Mouse (Mus musculus) liver, embryonic 14.5 days (tissue): ENCODE results near the gene Olfr1499. TPM values are rescaled to one million over a fixed set of nuclear protein-coding genes. Genes with fewer than 3 reads are reported as not detected.
"Not testable (repeated sequence)": the region's sequence is repeated elsewhere in the genome, so short reads cannot be mapped to it uniquely, and the experiment has no call there.

Source experiments
- ATAC-seq: fragments of 200-750 bp; cut with Nextera tagmentation; 2 replicates; pipeline ENCODE4 v1.8.0; 2017; ENCODE audit warnings: moderate number of reproducible peaks, mild to moderate bottlenecking, moderate library complexity; ENCODE audit not compliant: insufficient read depth
- DNase-seq, 3 experiments: peaks; one replicate each; pipeline ENCODE4 v3.0.0-alpha.2; 2012 to 2013; ENCODE audit warnings: low read depth in 3 of 3, low spot score in 3 of 3
- H3K27ac ChIP-seq: fragments of 300-500 bp; sonication (generic); 2 replicates; pipeline ENCODE4 v1.5.1; 2014; ENCODE audit warnings: moderate library complexity, mild to moderate bottlenecking, control low read depth, inconsistent platforms
- H3K27me3 ChIP-seq: fragments of 300-500 bp; sonication (generic); 2 replicates; pipeline ENCODE4 v1.6.1; 2014; ENCODE audit warnings: mild to moderate bottlenecking, low read length, moderate library complexity; ENCODE audit not compliant: control insufficient read depth, insufficient read depth
- H3K36me3 ChIP-seq: fragments of 300-500 bp; sonication (generic); replicated peaks from 2 replicates; pipeline ENCODE4 v1.6.1; 2014; ENCODE audit warnings: low read depth; ENCODE audit not compliant: control insufficient read depth, insufficient read depth
- H3K4me1 ChIP-seq, 2 experiments: fragments of 200-500 bp in 1 of 2; fragments of 300-500 bp in 1 of 2; sonication (generic) in 1 of 2; replicated peaks; 2 replicates each; pipeline ENCODE4 v1.6.1; 2012 to 2014; ENCODE audit warnings: antibody characterized with exemption in 1 of 2, inconsistent platforms in 1 of 2, low read length in 1 of 2; ENCODE audit not compliant: control insufficient read depth in 2 of 2, insufficient read depth in 2 of 2
- H3K4me2 ChIP-seq: fragments of 300-500 bp; sonication (generic); 2 replicates; pipeline ENCODE4 v1.6.1; 2014; ENCODE audit warnings: low read depth, mild to moderate bottlenecking, control low read depth, moderate library complexity
- H3K4me3 ChIP-seq, 2 experiments: fragments of 200-500 bp in 1 of 2; fragments of 300-500 bp in 1 of 2; sonication (generic) in 1 of 2; 2 replicates each; pipeline ENCODE4 v1.5.1; 2012 to 2014; ENCODE audit warnings: low read depth in 2 of 2, low read length in 2 of 2, mild to moderate bottlenecking in 2 of 2, control low read depth in 1 of 2, inconsistent platforms in 1 of 2, moderate library complexity in 1 of 2; ENCODE audit not compliant: insufficient read depth in 1 of 2
- H3K9ac ChIP-seq: fragments of 300-500 bp; sonication (generic); replicated peaks from 2 replicates; pipeline ENCODE4 v1.6.1; 2014; ENCODE audit warnings: mild to moderate bottlenecking, control low read depth, moderate library complexity
- H3K9me3 ChIP-seq: fragments of 300-500 bp; sonication (generic); 2 replicates; pipeline ENCODE4 v1.6.1; 2016; ENCODE audit warnings: low read length, mixed read lengths; ENCODE audit not compliant: control insufficient read depth
- CTCF ChIP-seq: IDR thresholded peaks from 2 replicates; pipeline ENCODE4 v1.5.1; 2016; ENCODE audit warnings: antibody characterized with exemption, low read depth, control low read depth
- EP300 ChIP-seq: IDR thresholded peaks from 2 replicates; pipeline ENCODE4 v1.6.1; 2016; ENCODE audit warnings: antibody characterized with exemption, low read depth
- WGBS: fragments of 180-500 bp; shearing (Covaris S2); extraction: QIAGEN DNeasy Blood & Tissue Kit; methylation state at CpG from one replicate; pipeline ENCODE4 v1.1.7; 2014; ENCODE audit not compliant: insufficient replicate concordance; 5-methylcytosine and 5-hydroxymethylcytosine counted together
- polyA plus RNA-seq, 2 experiments: library from polyadenylated mRNA; depleted of rRNA in 1 of 2; stranded (reverse) in 1 of 2; unstranded in 1 of 2; fragments of >200 nt; fragmentation: Nextera tagmentation in 1 of 2; extraction: Ambion mirVana in 1 of 2; gene quantifications; 2 replicates each; pipeline versions ENCODE4 v1.2.1 to v1.2.3; 2012 to 2014

The Olfr1499 gene
- polyA plus RNA-seq, 2 experiments = not detected

- ATAC-seq (no peak), DNase-seq (no peak)
- no peak overlapping the region for H3K4me2 ChIP-seq
- H3K27me3 ChIP-seq = no peaks in the 10 kb centered on the region
- H3K9me3 ChIP-seq = no peaks in the 10 kb centered on the region
- H3K36me3 ChIP-seq = no peaks in the 10 kb centered on the region
- H3K9ac ChIP-seq = no peak overlapping the region
- no peaks in the 10 kb centered on the region for H3K4me1 ChIP-seq
- TF ChIP-seq CTCF = no peak
- no peak for TF ChIP-seq EP300
- H3K4me3 ChIP-seq = no peak overlapping the region
- WGBS = 20% methylated on average over 5 of the region's 5 CpGs
- no peak overlapping the region for H3K27ac ChIP-seq
These were observed 1.6 kb upstream of the Olfr1499 start for GRCm38 (mm10) chr19:13820847-13821246.

- DNase-seq (no peak), ATAC-seq (no peak)
- Histone ChIP-seq H3K27me3 (no peaks in the 10 kb centered on the region), H3K9me3 (no peaks in the 10 kb centered on the region), H3K27ac (no peak overlapping the region), H3K4me1 (no peaks in the 10 kb centered on the region), H3K9ac (no peak overlapping the region), H3K4me2 (no peak overlapping the region), H3K4me3 (no peak overlapping the region), H3K36me3 (no peaks in the 10 kb centered on the region)
- TF ChIP-seq EP300 = no peak
- peak; percentile 14; the same call in 1 of the 2 replicates for TF ChIP-seq CTCF
- 24% methylated on average over 5 of the region's 5 CpGs for WGBS
These were observed 420 bp downstream of the Olfr1499 start for GRCm38 (mm10) chr19:13818827-13819226.

- H3K4me1 ChIP-seq = no peaks in the 10 kb centered on the region
- H3K36me3 ChIP-seq = no peaks in the 10 kb centered on the region
- TF ChIP-seq CTCF (peak; percentile 43), EP300 (no peak)
- DNase-seq (no peak), ATAC-seq (no peak)
- no peaks in the 10 kb centered on the region for H3K9me3 ChIP-seq
- H3K4me2 ChIP-seq = no peak overlapping the region
- H3K9ac ChIP-seq = no peak overlapping the region
- WGBS = 45% methylated on average over 2 of the region's 2 CpGs
- H3K27ac ChIP-seq = no peak overlapping the region
- no peaks in the 10 kb centered on the region for H3K27me3 ChIP-seq
- H3K4me3 ChIP-seq = no peak overlapping the region
These were observed 6.4 kb downstream of the Olfr1499 start for GRCm38 (mm10) chr19:13812823-13813222.

GRCm38 (mm10) chr19:13805486-13805885, 13.8 kb downstream of the Olfr1499 start:
- not testable (repeated sequence) for H3K27me3 ChIP-seq, H3K4me3 ChIP-seq, H3K4me1 ChIP-seq, DNase-seq, H3K36me3 ChIP-seq, H3K9me3 ChIP-seq, H3K9ac ChIP-seq, ATAC-seq, H3K4me2 ChIP-seq, H3K27ac ChIP-seq
- 26% methylated on average over 1 of the region's 1 CpGs for WGBS

GRCm38 (mm10) chr19:13798102-13798501, 21.1 kb downstream of the Olfr1499 start, which contains the start of gene Olfr1497:
Olfr1497 (minus strand) TSS chr19:13798202.
- Histone ChIP-seq H3K27ac (no peak within 1 kb of the TSS), H3K4me2 (no peak within 1 kb of the TSS), H3K27me3 (no peaks in the 10 kb centered on the region), H3K4me3 (no peak within 1 kb of the TSS), H3K9me3 (no peaks in the 10 kb centered on the region), H3K9ac (no peak within 1 kb of the TSS), H3K36me3 (no peaks in the 10 kb centered on the region), H3K4me1 (no peaks in the 10 kb centered on the region)
- ATAC-seq = no peak
- no peak for TF ChIP-seq EP300
- TF ChIP-seq CTCF = no peak
- DNase-seq = no peak

- no peak for DNase-seq
- 50% methylated on average over 1 of the region's 1 CpGs for WGBS
These were observed 41.7 kb downstream of the Olfr1499 start, which contains the start of gene Olfr1496 for GRCm38 (mm10) chr19:13777578-13777977. Olfr1496 (plus strand) TSS chr19:13777878.

More at GRCm38 (mm10) chr19:13777578-13777977, 41.7 kb downstream of the Olfr1499 start, which contains the start of gene Olfr1496:
- ATAC-seq = no peak
- TF ChIP-seq CTCF = no peak
- Histone ChIP-seq H3K9ac (no peak within 1 kb of the TSS), H3K27me3 (no peaks in the 10 kb centered on the region), H3K4me2 (no peak within 1 kb of the TSS), H3K9me3 (no peaks in the 10 kb centered on the region), H3K4me3 (no peak within 1 kb of the TSS), H3K27ac (no peak within 1 kb of the TSS), H3K36me3 (no peaks in the 10 kb centered on the region), H3K4me1 (no peaks in the 10 kb centered on the region)
